Mouse (Mus musculus) right cerebral cortex, postnatal 14 days (tissue): Measurements from ENCODE around the gene Vmn1r15.

ENCODE experiments used
- DNase-seq: peaks from one replicate; pipeline ENCODE4 v3.0.0; 2022

Gene Vmn1r15

DNA sequence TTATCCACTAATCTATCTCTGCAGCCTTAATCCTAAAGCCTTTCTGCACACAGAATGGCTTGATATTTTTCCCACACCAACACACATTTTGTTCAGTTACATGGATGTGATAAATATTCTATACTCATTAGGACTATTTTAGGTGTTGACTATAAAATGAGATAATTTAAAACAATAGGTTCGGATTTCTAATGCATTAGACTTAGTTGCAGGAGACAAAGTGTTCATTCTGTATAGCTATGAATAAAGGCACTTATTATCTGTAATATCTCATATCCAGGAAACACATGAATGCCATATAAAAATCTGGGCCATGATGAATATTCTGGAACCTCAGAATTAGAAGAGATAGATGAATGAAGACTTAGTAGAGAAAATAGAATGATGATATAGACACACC is at the start of gene Vmn1r15:
Gene Vmn1r15 (plus strand): TSS at position 301 of the 400 bp plus-strand sequence.
- no peak for DNase-seq

DNA sequence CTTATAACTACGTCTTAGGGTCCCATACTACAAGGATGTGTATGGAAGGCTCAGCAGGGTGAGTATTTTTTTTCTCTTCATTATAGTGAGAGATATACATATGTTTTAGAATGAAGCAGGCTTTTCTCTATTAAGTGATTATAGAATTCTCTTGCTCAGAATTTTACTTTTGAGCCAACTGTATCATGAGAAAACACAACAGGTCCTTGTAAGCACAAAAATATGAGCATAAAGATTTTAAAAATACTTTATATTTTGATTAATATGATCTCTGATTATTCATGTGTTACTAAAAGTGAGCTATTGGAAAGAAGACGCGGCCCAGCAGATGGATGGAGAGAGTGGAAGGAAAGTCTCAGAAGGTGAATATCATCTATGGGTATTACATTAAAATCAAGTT is 26.4 kb upstream of the Vmn1r15 start, which contains the start of gene Vmn1r14:
Gene Vmn1r14 (plus strand): TSS at position 301 of the 400 bp plus-strand sequence.
- no peak for DNase-seq

GRCm38 (mm10) chr6:57260990-57261389 is 3.2 kb downstream of the Vmn1r15 start:
- DNase-seq, result no peak

- DNase-seq, result no peak
Measured at GRCm38 (mm10) chr6:57271881-57272280, 14.1 kb downstream of the Vmn1r15 start.

- no peak for DNase-seq
Measured at GRCm38 (mm10) chr6:57272517-57272916, 14.8 kb downstream of the Vmn1r15 start.

GRCm38 (mm10) chr6:57278952-57279351 is 21.2 kb downstream of the Vmn1r15 start:
- DNase-seq, result no peak
